Mouse (Mus musculus) testis, adult 2 months (tissue): Measurements from ENCODE around the gene Oas2.

ENCODE experiments used
- CTCF ChIP-seq: fragments of 200-500 bp; IDR thresholded peaks from 2 replicates; pipeline ENCODE4 v1.5.1; 2012; ENCODE audit warnings: low read depth, mild to moderate bottlenecking, inconsistent platforms, low read length, moderate library complexity; ENCODE audit not compliant: control insufficient read depth, insufficient read depth, insufficient replicate concordance
- POLR2A ChIP-seq: fragments of 200-500 bp; IDR thresholded peaks from 2 replicates; pipeline ENCODE4 v1.6.1; 2012; ENCODE audit warnings: low read depth, mild to moderate bottlenecking, inconsistent platforms, low read length, moderate library complexity; ENCODE audit not compliant: control insufficient read depth

DNA sequence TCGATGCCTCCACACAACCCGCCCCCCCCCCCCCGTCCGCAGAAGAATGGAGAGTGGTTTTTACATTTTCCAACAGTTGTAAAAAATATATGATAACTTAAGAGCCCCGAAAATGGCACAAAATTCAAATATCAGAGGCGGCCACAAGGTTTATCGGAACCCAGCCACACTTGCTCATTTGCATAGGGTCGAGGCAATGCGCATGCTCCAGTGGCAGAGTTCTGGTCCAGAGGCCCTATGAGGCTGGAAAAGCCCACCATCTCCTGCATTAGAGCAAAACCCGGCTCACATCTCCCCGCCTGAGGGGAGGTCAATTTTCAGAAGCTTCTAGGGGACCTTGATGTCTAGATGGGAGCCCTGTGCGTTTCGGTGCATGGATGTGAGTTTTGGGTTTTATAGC lies 42.7 kb downstream of the Oas2 start:
- TF ChIP-seq CTCF (no peak), POLR2A (no peak)
